Mouse (Mus musculus): ENCODE data around the gene Fut7. TPM values are rescaled to one million over a fixed set of nuclear protein-coding genes. Genes with fewer than 3 reads are reported as not detected.
"Not testable (repeated sequence)": the region's sequence is repeated elsewhere in the genome, so short reads cannot be mapped to it uniquely, and the experiment has no call there.

Fut7 gene
- polyA plus RNA-seq, 1 experiment: 9.6 TPM

GRCm38 (mm10) chr2:25398065-25398464 is 25.0 kb upstream of the Fut7 start:
- no peak overlapping the region for H3K4me3 ChIP-seq (ENCODE audit: insufficient read depth, low read length)
- no peak overlapping the region for H3K27ac ChIP-seq (ENCODE audit: insufficient read depth, low read depth, low read length)
- H3K4me1 ChIP-seq (ENCODE audit: control insufficient read depth, insufficient read depth, low read length): no peaks in the 10 kb centered on the region; the same call in 1 of the 2 replicates
- no peak for TF ChIP-seq POLR2A (IDR thresholded peaks at IDR 0.05; ENCODE audit: borderline replicate concordance, low read depth, low read length)
- TF ChIP-seq CTCF (IDR thresholded peaks at IDR 0.05; ENCODE audit: low read depth, low read length): no peak

DNA sequence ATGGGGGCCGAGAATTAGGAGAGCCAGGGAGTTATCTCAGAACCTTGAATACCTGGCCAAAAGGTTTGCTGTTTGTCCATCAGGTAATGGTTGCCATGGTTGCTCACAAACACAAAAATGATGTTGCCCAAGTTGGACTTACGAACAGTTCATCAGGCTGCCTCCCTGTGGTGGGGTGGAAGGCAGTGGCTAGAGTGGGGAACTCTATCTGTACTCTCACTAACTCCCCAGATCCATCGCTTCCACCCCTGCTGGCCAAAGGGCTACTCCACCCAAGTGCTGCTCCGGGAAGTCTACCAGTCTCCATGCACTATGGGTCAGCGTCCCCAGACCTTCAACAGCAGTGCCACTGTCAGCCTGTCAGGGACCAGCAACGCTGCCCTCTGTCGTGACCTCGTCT is 24.0 kb upstream of the Fut7 start, which contains the start of gene Npdc1:
Gene Npdc1, plus strand, starts transcription at position 301 of the 400 bp plus-strand sequence.
- no peak within 1 kb of the TSS for H3K4me3 ChIP-seq (ENCODE audit: insufficient read depth, low read length)
- H3K27ac ChIP-seq (ENCODE audit: insufficient read depth, low read depth, low read length): no peak within 1 kb of the TSS
- TF ChIP-seq CTCF (IDR thresholded peaks at IDR 0.05; ENCODE audit: low read depth, low read length): no peak
- no peak for TF ChIP-seq POLR2A (IDR thresholded peaks at IDR 0.05; ENCODE audit: borderline replicate concordance, low read depth, low read length)
- H3K4me1 ChIP-seq (ENCODE audit: control insufficient read depth, insufficient read depth, low read length): no peaks in the 10 kb centered on the region; the same call in 1 of the 2 replicates

DNA sequence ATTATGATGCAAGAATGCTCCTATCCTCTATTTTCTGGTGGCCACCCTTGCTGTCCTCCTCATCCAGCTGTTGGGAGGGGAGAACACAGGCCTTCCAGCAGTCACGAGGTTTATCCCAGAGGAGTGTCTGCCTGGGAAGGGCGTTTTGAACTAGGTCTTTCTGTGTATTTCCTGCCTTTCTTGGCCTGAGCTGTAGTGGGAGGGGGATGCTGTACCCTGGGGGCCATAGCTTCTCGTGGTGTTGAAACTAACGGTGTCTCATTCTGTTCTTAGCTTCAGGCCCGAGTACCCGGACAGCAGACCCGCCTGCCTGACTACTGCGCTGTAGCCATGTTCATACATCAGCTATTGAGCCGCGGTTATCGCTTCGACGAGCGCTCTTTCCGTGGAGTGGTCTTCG is 22.8 kb upstream of the Fut7 start:
- no peaks in the 10 kb centered on the region; the same call in 1 of the 2 replicates for H3K4me1 ChIP-seq (ENCODE audit: control insufficient read depth, insufficient read depth, low read length)
- TF ChIP-seq CTCF (IDR thresholded peaks at IDR 0.05; ENCODE audit: low read depth, low read length) (no peak), POLR2A (IDR thresholded peaks at IDR 0.05; ENCODE audit: borderline replicate concordance, low read depth, low read length) (no peak)
- no peak overlapping the region for H3K4me3 ChIP-seq (ENCODE audit: insufficient read depth, low read length)
- no peak overlapping the region for H3K27ac ChIP-seq (ENCODE audit: insufficient read depth, low read depth, low read length)

DNA sequence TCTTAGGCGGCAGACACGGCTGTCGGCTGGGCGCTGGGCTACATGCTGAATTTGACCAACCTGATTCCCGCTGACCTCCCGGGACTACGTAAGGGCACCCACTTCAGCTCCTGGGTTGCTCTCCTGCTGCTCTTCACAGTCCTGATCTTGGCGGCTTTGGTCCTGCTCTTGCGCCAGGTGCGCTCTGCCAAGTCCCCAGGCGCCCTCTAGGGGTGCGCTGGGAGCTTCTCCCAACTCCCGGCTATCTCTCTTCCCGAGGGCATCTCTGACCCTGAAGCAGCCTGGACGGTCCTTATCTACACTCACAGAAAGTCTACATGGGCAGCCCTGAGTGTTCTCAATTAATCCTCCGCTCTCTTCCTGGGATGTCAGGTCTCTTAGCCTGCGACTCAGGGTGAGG is 22.3 kb upstream of the Fut7 start:
- no peak overlapping the region for H3K4me3 ChIP-seq (ENCODE audit: insufficient read depth, low read length)
- no peak for TF ChIP-seq POLR2A (IDR thresholded peaks at IDR 0.05; ENCODE audit: borderline replicate concordance, low read depth, low read length)
- peak; percentile 41 for TF ChIP-seq CTCF (IDR thresholded peaks at IDR 0.05; ENCODE audit: low read depth, low read length)
- H3K27ac ChIP-seq (ENCODE audit: insufficient read depth, low read depth, low read length): no peak overlapping the region
- H3K4me1 ChIP-seq (ENCODE audit: control insufficient read depth, insufficient read depth, low read length): no peaks in the 10 kb centered on the region; the same call in 1 of the 2 replicates

DNA sequence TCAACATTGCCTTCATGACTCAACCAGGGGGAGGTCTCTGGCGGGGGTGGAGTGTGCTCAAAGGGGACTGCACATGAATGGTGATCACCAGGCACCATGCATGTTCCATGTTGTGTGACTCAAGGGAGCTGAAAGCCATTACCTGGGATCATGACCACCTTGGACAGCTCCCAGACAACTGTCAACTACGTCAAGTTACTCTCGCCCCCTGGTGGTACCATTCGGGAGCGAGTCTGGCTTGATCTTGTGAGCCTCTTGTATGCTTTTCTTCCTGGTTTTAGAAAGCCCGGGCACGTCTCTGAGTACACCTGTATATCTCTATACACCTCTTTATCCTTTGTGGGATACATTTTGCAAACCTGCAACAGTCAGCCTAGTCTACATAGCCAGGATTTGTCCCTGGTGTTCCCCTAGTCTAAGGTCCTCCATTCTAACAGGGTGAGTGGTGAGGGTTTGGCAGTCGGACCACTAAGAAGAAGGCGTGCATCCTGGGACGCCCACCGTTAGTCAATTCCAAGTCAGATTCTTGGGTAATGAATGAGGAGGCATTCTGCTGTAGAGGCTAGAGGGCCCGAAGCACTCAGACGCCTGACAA is 20.6 kb upstream of the Fut7 start:
- peak overlapping the region; percentile 61 for H3K4me3 ChIP-seq (ENCODE audit: insufficient read depth, low read length)
- no peaks in the 10 kb centered on the region; the same call in 1 of the 2 replicates for H3K4me1 ChIP-seq (ENCODE audit: control insufficient read depth, insufficient read depth, low read length)
- TF ChIP-seq POLR2A (IDR thresholded peaks at IDR 0.05; ENCODE audit: borderline replicate concordance, low read depth, low read length) (no peak), CTCF (IDR thresholded peaks at IDR 0.05; ENCODE audit: low read depth, low read length) (peak; percentile 70)
- no peak overlapping the region for H3K27ac ChIP-seq (ENCODE audit: insufficient read depth, low read depth, low read length)

- peak overlapping the region; percentile 61 for H3K4me3 ChIP-seq (ENCODE audit: insufficient read depth, low read length)
- no peak overlapping the region for H3K27ac ChIP-seq (ENCODE audit: insufficient read depth, low read depth, low read length)
- no peaks in the 10 kb centered on the region; the same call in 1 of the 2 replicates for H3K4me1 ChIP-seq (ENCODE audit: control insufficient read depth, insufficient read depth, low read length)
- no peak for TF ChIP-seq POLR2A (IDR thresholded peaks at IDR 0.05; ENCODE audit: borderline replicate concordance, low read depth, low read length)
- TF ChIP-seq CTCF (IDR thresholded peaks at IDR 0.05; ENCODE audit: low read depth, low read length): no peak
Measured at GRCm38 (mm10) chr2:25402972-25403601, 20.0 kb upstream of the Fut7 start.

- no peak for TF ChIP-seq CTCF (IDR thresholded peaks at IDR 0.05; ENCODE audit: low read depth, low read length)
- no peak for TF ChIP-seq POLR2A (IDR thresholded peaks at IDR 0.05; ENCODE audit: borderline replicate concordance, low read depth, low read length)
- no peaks in the 10 kb centered on the region; the same call in 1 of the 2 replicates for H3K4me1 ChIP-seq (ENCODE audit: control insufficient read depth, insufficient read depth, low read length)
- H3K27ac ChIP-seq (ENCODE audit: insufficient read depth, low read depth, low read length): no peak overlapping the region
- no peak overlapping the region for H3K4me3 ChIP-seq (ENCODE audit: insufficient read depth, low read length)
Measured at GRCm38 (mm10) chr2:25403994-25404393, 19.1 kb upstream of the Fut7 start.

DNA sequence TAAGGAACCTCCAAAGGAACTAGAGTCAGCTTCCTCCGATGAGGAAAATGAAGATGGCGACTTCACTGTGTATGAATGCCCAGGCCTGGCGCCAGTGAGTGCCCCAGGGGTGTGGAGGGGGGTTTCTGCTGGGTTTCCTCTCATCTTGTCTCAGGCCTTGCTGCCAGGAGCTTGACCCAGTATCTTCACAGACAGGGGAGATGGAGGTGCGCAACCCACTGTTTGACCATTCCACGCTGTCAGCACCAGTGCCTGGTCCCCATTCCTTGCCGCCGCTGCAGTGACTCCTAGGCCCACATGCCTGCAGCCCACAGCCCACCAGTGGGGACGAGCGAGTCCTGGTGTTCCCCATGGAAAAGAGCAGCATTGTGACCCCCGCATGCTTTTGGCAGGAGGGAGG is 14.2 kb upstream of the Fut7 start:
- Histone ChIP-seq H3K4me3 (ENCODE audit: insufficient read depth, low read length) (no peak overlapping the region), H3K27ac (ENCODE audit: insufficient read depth, low read depth, low read length) (no peak overlapping the region), H3K4me1 (ENCODE audit: control insufficient read depth, insufficient read depth, low read length) (no peaks in the 10 kb centered on the region)
- TF ChIP-seq POLR2A (IDR thresholded peaks at IDR 0.05; ENCODE audit: borderline replicate concordance, low read depth, low read length) (no peak), CTCF (IDR thresholded peaks at IDR 0.05; ENCODE audit: low read depth, low read length) (no peak)

GRCm38 (mm10) chr2:25413436-25413835 is 9.6 kb upstream of the Fut7 start:
- H3K4me3 ChIP-seq (ENCODE audit: insufficient read depth, low read length); H3K4me1 ChIP-seq (ENCODE audit: control insufficient read depth, insufficient read depth, low read length); H3K27ac ChIP-seq (ENCODE audit: insufficient read depth, low read depth, low read length): not testable (repeated sequence)

DNA sequence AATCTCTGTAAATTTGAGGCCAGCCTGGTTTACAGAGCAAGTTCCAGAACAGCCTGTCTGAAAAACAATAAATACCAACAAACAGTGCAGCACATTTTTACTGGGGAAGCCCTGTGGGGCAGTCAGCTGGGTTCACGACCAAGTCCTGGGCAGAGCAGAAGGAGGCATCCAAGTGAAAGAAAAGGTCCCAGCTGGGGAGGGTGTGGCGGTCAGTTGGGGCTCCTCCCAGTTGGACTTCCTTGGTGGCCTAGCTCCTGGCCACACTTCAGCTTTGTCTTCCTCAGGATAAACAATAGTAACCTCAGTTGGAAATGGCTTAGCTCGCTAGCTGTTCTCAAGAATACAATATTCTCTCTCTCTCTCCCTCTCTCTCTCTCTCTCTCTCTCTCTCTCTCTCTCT is 5.6 kb upstream of the Fut7 start:
- Histone ChIP-seq H3K27ac (ENCODE audit: insufficient read depth, low read depth, low read length) (no peak overlapping the region), H3K4me1 (ENCODE audit: control insufficient read depth, insufficient read depth, low read length) (peaks cover 3% of the 10 kb centered on the region), H3K4me3 (ENCODE audit: insufficient read depth, low read length) (no peak overlapping the region)
- no peak for TF ChIP-seq POLR2A (IDR thresholded peaks at IDR 0.05; ENCODE audit: borderline replicate concordance, low read depth, low read length)

All from bone marrow macrophage, adult 2 months (primary cell).